Mouse (Mus musculus) limb, embryonic 13.5 days (tissue): Measurements from ENCODE around the gene Fthl17f. TPM values are rescaled to one million over a fixed set of nuclear protein-coding genes. Genes with fewer than 3 reads are reported as not detected.
"Not testable (repeated sequence)": the region's sequence is repeated elsewhere in the genome, so short reads cannot be mapped to it uniquely, and the experiment has no call there.

Experiments used
- ATAC-seq: fragments of 200-750 bp; cut with Nextera tagmentation; 2 replicates; pipeline ENCODE4 v1.8.0; 2017; ENCODE audit warnings: low read depth, moderate number of reproducible peaks, moderate TSS enrichment; ENCODE audit not compliant: low FRiP score
- H3K27ac ChIP-seq: fragments of 300-500 bp; sonication (generic); 2 replicates; pipeline ENCODE4 v1.5.1; 2015; ENCODE audit warnings: inconsistent platforms, mild to moderate bottlenecking, moderate library complexity
- H3K27me3 ChIP-seq: fragments of 300-500 bp; sonication (generic); 2 replicates; pipeline ENCODE4 v1.6.1; 2015; ENCODE audit warnings: mild to moderate bottlenecking, inconsistent platforms
- H3K36me3 ChIP-seq: fragments of 300-500 bp; sonication (generic); 2 replicates; pipeline ENCODE4 v1.6.1; 2015; ENCODE audit warnings: inconsistent platforms, mild to moderate bottlenecking, moderate library complexity
- H3K4me1 ChIP-seq: fragments of 300-500 bp; sonication (generic); 2 replicates; pipeline ENCODE4 v1.6.1; 2015; ENCODE audit warnings: inconsistent platforms
- H3K4me2 ChIP-seq: fragments of 300-500 bp; sonication (generic); replicated peaks from 2 replicates; pipeline ENCODE4 v1.6.1; 2015; ENCODE audit warnings: inconsistent platforms, mild to moderate bottlenecking, moderate library complexity
- H3K4me3 ChIP-seq: fragments of 300-500 bp; sonication (generic); 2 replicates; pipeline ENCODE4 v1.5.1; 2015; ENCODE audit warnings: moderate library complexity, mild to moderate bottlenecking, inconsistent platforms
- H3K9ac ChIP-seq: fragments of 300-500 bp; sonication (generic); 2 replicates; pipeline ENCODE4 v1.6.1; 2015; ENCODE audit warnings: mild to moderate bottlenecking, inconsistent platforms
- H3K9me3 ChIP-seq: fragments of 300-500 bp; sonication (generic); 2 replicates; pipeline ENCODE4 v1.6.1; 2016; ENCODE audit warnings: inconsistent platforms
- WGBS: fragments of 180-500 bp; shearing (Covaris S2); methylation state at CpG from one replicate; pipeline ENCODE4 v1.1.7; 2015; 5-methylcytosine and 5-hydroxymethylcytosine counted together
- polyA plus RNA-seq: library from polyadenylated mRNA; unstranded; fragments of >200 nt; fragmentation: Nextera tagmentation; extraction: Ambion mirVana; gene quantifications from 2 replicates; pipeline ENCODE4 v1.2.1, GENCODE M21; 2015

The Fthl17f gene
- not detected in 2 replicates for polyA plus RNA-seq

- H3K4me2 ChIP-seq, H3K4me3 ChIP-seq, H3K9me3 ChIP-seq, ATAC-seq, H3K27ac ChIP-seq, H3K4me1 ChIP-seq, H3K36me3 ChIP-seq, H3K9ac ChIP-seq, H3K27me3 ChIP-seq: not testable (repeated sequence)
- WGBS = 89% methylated on average over 11 of the region's 11 CpGs
Observed at GRCm38 (mm10) chrX:9062715-9063114, at the start of gene Fthl17f. Fthl17f (plus strand) TSS chrX:9063015.

GRCm38 (mm10) chrX:9016079-9016478, 46.7 kb upstream of the Fthl17f start:
- WGBS = 68% methylated on average over 1 of the region's 1 CpGs
- Histone ChIP-seq H3K9me3 (no peaks in the 10 kb centered on the region), H3K4me2 (no peak overlapping the region), H3K4me1 (no peaks in the 10 kb centered on the region), H3K27me3 (no peaks in the 10 kb centered on the region), H3K9ac (no peak overlapping the region), H3K27ac (no peak overlapping the region), H3K4me3 (no peak overlapping the region), H3K36me3 (no peaks in the 10 kb centered on the region)
- no peak for ATAC-seq

GRCm38 (mm10) chrX:9019481-9019880, 43.3 kb upstream of the Fthl17f start:
- H3K4me3 ChIP-seq = no peak overlapping the region
- H3K36me3 ChIP-seq = no peaks in the 10 kb centered on the region
- no peak overlapping the region for H3K9ac ChIP-seq
- no peaks in the 10 kb centered on the region for H3K4me1 ChIP-seq
- 53% methylated on average over 10 of the region's 10 CpGs for WGBS
- no peaks in the 10 kb centered on the region for H3K27me3 ChIP-seq
- H3K9me3 ChIP-seq = no peaks in the 10 kb centered on the region
- ATAC-seq = no peak
- H3K4me2 ChIP-seq = no peak overlapping the region
- no peak overlapping the region for H3K27ac ChIP-seq

GRCm38 (mm10) chrX:9033193-9033592, 29.6 kb upstream of the Fthl17f start, which contains the start of gene Fthl17e:
Fthl17e (plus strand) TSS chrX:9033493.
- not testable (repeated sequence) for H3K36me3 ChIP-seq, H3K4me2 ChIP-seq, ATAC-seq, H3K9me3 ChIP-seq, H3K27me3 ChIP-seq, H3K4me1 ChIP-seq, H3K9ac ChIP-seq, H3K4me3 ChIP-seq, H3K27ac ChIP-seq
- WGBS = 100% methylated on average over 1 of the region's 10 CpGs

- not testable (repeated sequence) for H3K4me3 ChIP-seq, H3K9me3 ChIP-seq, H3K4me1 ChIP-seq, H3K9ac ChIP-seq, H3K27ac ChIP-seq, H3K36me3 ChIP-seq, H3K4me2 ChIP-seq, H3K27me3 ChIP-seq, ATAC-seq
- WGBS = 40% methylated on average over 3 of the region's 4 CpGs
Observed at GRCm38 (mm10) chrX:9041611-9042010, 21.2 kb upstream of the Fthl17f start.

- H3K4me2 ChIP-seq, H3K4me1 ChIP-seq, H3K27ac ChIP-seq, H3K4me3 ChIP-seq, H3K36me3 ChIP-seq, H3K27me3 ChIP-seq, H3K9me3 ChIP-seq, ATAC-seq, H3K9ac ChIP-seq: not testable (repeated sequence)
- WGBS = 26% methylated on average over 9 of the region's 9 CpGs
Observed at GRCm38 (mm10) chrX:9060952-9061351, 1.9 kb upstream of the Fthl17f start.

- Histone ChIP-seq H3K9me3 (no peaks in the 10 kb centered on the region), H3K27me3 (no peaks in the 10 kb centered on the region), H3K36me3 (no peaks in the 10 kb centered on the region), H3K9ac (no peak overlapping the region), H3K4me1 (no peaks in the 10 kb centered on the region), H3K4me2 (no peak overlapping the region), H3K4me3 (no peak overlapping the region), H3K27ac (no peak overlapping the region)
- WGBS = 89% methylated on average over 4 of the region's 4 CpGs
- ATAC-seq = no peak
Observed at GRCm38 (mm10) chrX:9062101-9062500, 714 bp upstream of the Fthl17f start.

- ATAC-seq = 0 out of 2 replicates have a peak, but pooled peaks have one; percentile 19
- not testable (repeated sequence) for H3K9me3 ChIP-seq, H3K4me1 ChIP-seq, H3K27me3 ChIP-seq, H3K4me3 ChIP-seq, H3K4me2 ChIP-seq, H3K36me3 ChIP-seq, H3K27ac ChIP-seq, H3K9ac ChIP-seq
- 15% methylated on average over 10 of the region's 10 CpGs for WGBS
Observed at GRCm38 (mm10) chrX:9077699-9078098, 14.9 kb downstream of the Fthl17f start.

GRCm38 (mm10) chrX:9095066-9095465, 32.3 kb downstream of the Fthl17f start:
- not testable (repeated sequence) for H3K4me2 ChIP-seq, H3K4me3 ChIP-seq, H3K27ac ChIP-seq, H3K4me1 ChIP-seq, H3K9ac ChIP-seq, ATAC-seq, H3K27me3 ChIP-seq, H3K9me3 ChIP-seq, H3K36me3 ChIP-seq

- Histone ChIP-seq H3K9ac (no peak within 1 kb of the TSS), H3K27me3 (no peaks in the 10 kb centered on the region), H3K27ac (no peak within 1 kb of the TSS), H3K36me3 (no peaks in the 10 kb centered on the region), H3K9me3 (no peaks in the 10 kb centered on the region), H3K4me1 (no peaks in the 10 kb centered on the region), H3K4me3 (no peak within 1 kb of the TSS), H3K4me2 (no peak within 1 kb of the TSS)
- WGBS = 93% methylated on average over 6 of the region's 6 CpGs
- no peak for ATAC-seq
Observed at GRCm38 (mm10) chrX:9104262-9104661, 41.4 kb downstream of the Fthl17f start, which contains the start of gene 4930402K13Rik. 4930402K13Rik (plus strand) TSS chrX:9104562.

GRCm38 (mm10) chrX:9110381-9110780, 47.6 kb downstream of the Fthl17f start:
- WGBS = 66% methylated on average over 2 of the region's 2 CpGs
- no peak overlapping the region for H3K9ac ChIP-seq
- H3K4me1 ChIP-seq = no peaks in the 10 kb centered on the region
- H3K4me3 ChIP-seq = no peak overlapping the region
- no peaks in the 10 kb centered on the region for H3K36me3 ChIP-seq
- no peaks in the 10 kb centered on the region for H3K27me3 ChIP-seq
- H3K27ac ChIP-seq = no peak overlapping the region
- no peak for ATAC-seq
- H3K4me2 ChIP-seq = no peak overlapping the region
- H3K9me3 ChIP-seq = no peaks in the 10 kb centered on the region; the same call in 1 of the 2 replicates
